14 mouse cellular contexts compared by ENCODE assay signal in genomic region chr10:108202126-108202525, GRCm38 (mm10).
"Had no signal": no experiment of that assay in that cellular context is flagged by ENCODE, and none has a peak within 500 bp of the region (broad histone marks: within the 10 kb centered on the region; RNA-seq: fewer than 3 reads in every experiment).

No protein-coding gene starts in this region.

- H3K9me3 ChIP-seq: limb, embryonic 10.5 days; liver, embryonic 15.5 days; stomach, embryonic 15.5 days had no signal

- H3K27ac ChIP-seq: kidney, postnatal 0 days; layer of hippocampus, adult 2 months; limb, embryonic 10.5 days; liver, embryonic 15.5 days; stomach, embryonic 15.5 days had no signal

- H3K4me3 ChIP-seq: layer of hippocampus, adult 2 months; limb, embryonic 10.5 days; liver, embryonic 15.5 days; stomach, embryonic 15.5 days had no signal

- H3K4me1 ChIP-seq: limb, embryonic 10.5 days; liver, embryonic 15.5 days; stomach, embryonic 15.5 days had no signal

- H3K4me2 ChIP-seq: liver, embryonic 11.5 days; liver, embryonic 15.5 days; stomach, embryonic 15.5 days had no signal

- H3K36me3 ChIP-seq: stomach, embryonic 15.5 days had no signal

- DNase-seq: kidney, adult 8-10 months; kidney, postnatal 4 days; lung, adult 2 months; lung, postnatal 36 days; right cerebral cortex, postnatal 14 days; thymus, adult 2 months; thymus, postnatal 25 days had no signal

- ATAC-seq: lung, postnatal 0 days had no signal

- H3K27me3 ChIP-seq: liver, embryonic 15.5 days; stomach, embryonic 15.5 days had no signal

- H3K9ac ChIP-seq: liver, embryonic 15.5 days; stomach, embryonic 15.5 days had no signal
